Mouse (Mus musculus) liver, embryonic 14.5 days (tissue): ENCODE data around the gene Slc7a8.

ENCODE experiments used
- CTCF ChIP-seq: IDR thresholded peaks from 2 replicates; pipeline ENCODE4 v1.5.1; 2016; ENCODE audit warnings: antibody characterized with exemption, low read depth, control low read depth
- EP300 ChIP-seq: IDR thresholded peaks from 2 replicates; pipeline ENCODE4 v1.6.1; 2016; ENCODE audit warnings: antibody characterized with exemption, low read depth

GRCm38 (mm10) chr14:54712074-54712473 lies 69.7 kb downstream of the Slc7a8 start, which contains the start of gene Cebpe:
- TF ChIP-seq CTCF (no peak), EP300 (no peak)
